Comparison of ENCODE assay signal across 17 mouse cellular contexts in the genomic region with DNA sequence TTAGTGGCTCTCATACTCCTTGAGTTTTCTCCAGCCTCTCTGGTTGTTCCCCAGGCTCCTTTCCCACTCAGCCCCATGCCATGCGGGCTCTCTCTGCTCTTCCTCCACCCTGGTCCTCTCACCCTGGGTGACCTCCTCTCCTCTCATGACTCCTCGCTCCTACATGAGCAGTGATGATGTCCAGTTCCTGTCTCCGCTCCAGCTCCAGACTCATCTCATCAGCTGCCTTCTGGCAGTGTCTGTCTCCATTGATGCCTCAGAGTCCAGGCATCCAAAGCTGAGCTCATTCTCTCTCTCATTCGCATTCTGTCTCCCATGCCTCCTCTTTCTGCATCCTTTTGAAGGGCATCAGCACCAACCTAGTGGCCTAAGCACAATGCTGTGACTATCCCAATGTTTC.
"Had no signal": no experiment of that assay in that cellular context is flagged by ENCODE, and none has a peak within 500 bp of the region (broad histone marks: within the 10 kb centered on the region; RNA-seq: fewer than 3 reads in every experiment).

No protein-coding gene starts in this region.

- H3K4me3 ChIP-seq: limb, embryonic 12.5 days; liver, embryonic 13.5 days; lung, embryonic 15.5 days; megakaryocyte, embryonic 14.5 days; midbrain, embryonic 15.5 days; neural tube, embryonic 12.5 days had no signal

- DNase-seq: kidney, adult 8-10 months; kidney, postnatal 25 days; liver; liver, embryonic 13.5 days; liver, postnatal 0 days; lung, postnatal 14 days; retina, postnatal 1 day; right cerebral cortex, postnatal 14 days; thymus, postnatal 4 days had no signal

- H3K9ac ChIP-seq: limb, embryonic 12.5 days; liver, embryonic 13.5 days; liver, postnatal 0 days; lung, embryonic 15.5 days; midbrain, embryonic 15.5 days; neural tube, embryonic 12.5 days had no signal

- H3K9me3 ChIP-seq: limb, embryonic 12.5 days; liver, embryonic 13.5 days; lung, embryonic 15.5 days; midbrain, embryonic 15.5 days had no signal

- H3K4me1 ChIP-seq: limb, embryonic 12.5 days; midbrain, embryonic 15.5 days had no signal

- H3K4me2 ChIP-seq: limb, embryonic 12.5 days; liver, embryonic 13.5 days; lung, embryonic 15.5 days; midbrain, embryonic 11.5 days; midbrain, embryonic 15.5 days; neural tube, embryonic 12.5 days had no signal

- H3K36me3 ChIP-seq: limb, embryonic 12.5 days; liver, embryonic 13.5 days; lung, embryonic 15.5 days; midbrain, embryonic 15.5 days; neural tube, embryonic 12.5 days had no signal

- H3K27ac ChIP-seq: limb, embryonic 12.5 days; liver, embryonic 13.5 days; lung, embryonic 15.5 days; macrophage; midbrain, embryonic 15.5 days; neural tube, embryonic 12.5 days had no signal

- H3K27me3 ChIP-seq: limb, embryonic 12.5 days; liver, embryonic 13.5 days; lung, embryonic 15.5 days; midbrain, embryonic 15.5 days; neural tube, embryonic 12.5 days had no signal

- ATAC-seq: intestine, postnatal 0 days; liver, postnatal 0 days; midbrain, embryonic 15.5 days had no signal
